Mouse (Mus musculus): ENCODE measurements around the gene Imp3. TPM values are rescaled to one million over a fixed set of nuclear protein-coding genes. Genes with fewer than 3 reads are reported as not detected.
"Not testable (repeated sequence)": the region's sequence is repeated elsewhere in the genome, so short reads cannot be mapped to it uniquely, and the experiment has no call there.

The Imp3 gene
- polyA plus RNA-seq, 1 experiment from 2014 or later, result 90.8 TPM

DNA sequence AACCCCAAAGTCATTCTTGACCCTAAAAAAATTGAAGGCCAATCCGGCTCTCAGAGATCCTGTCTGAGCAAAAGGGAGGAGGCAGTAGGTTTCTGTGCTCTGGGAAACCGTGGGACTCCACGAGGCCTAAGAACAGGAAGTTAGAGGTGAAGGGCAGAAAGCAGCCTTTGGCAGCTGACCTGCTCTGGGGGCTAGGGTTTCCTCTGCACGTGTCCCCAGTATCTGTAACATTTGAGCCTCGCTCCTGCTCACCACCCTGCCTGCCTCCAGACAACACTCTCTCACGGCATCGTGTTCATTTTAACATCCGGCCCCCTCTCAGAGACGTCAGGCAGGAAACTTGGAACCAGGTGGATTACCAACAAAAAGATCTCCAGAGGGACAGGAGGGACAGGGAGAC lies 36.7 kb upstream of the Imp3 start:
- H3K9me3 ChIP-seq (replicated peaks), result no peaks in the 10 kb centered on the region
- H3K4me3 ChIP-seq (replicated peaks), result no peak overlapping the region
- no peaks in the 10 kb centered on the region for H3K27me3 ChIP-seq
- ATAC-seq (replicated peaks; ENCODE audit: low FRiP score), result no peak
- peaks cover 4% of the 10 kb centered on the region; the same call in 1 of the 2 replicates for H3K36me3 ChIP-seq
- no peak overlapping the region for H3K4me2 ChIP-seq
- no peak overlapping the region for H3K9ac ChIP-seq
- peaks cover 22% of the 10 kb centered on the region for H3K4me1 ChIP-seq
- H3K27ac ChIP-seq, result peak overlapping the region; percentile 37; the same call in 1 of the 2 replicates
- WGBS, result 21% methylated on average over 9 of the region's 9 CpGs

GRCm38 (mm10) chr9:56901187-56901586 lies 36.1 kb upstream of the Imp3 start:
- Histone ChIP-seq H3K9ac (no peak overlapping the region), H3K4me3 (replicated peaks) (no peak overlapping the region), H3K4me2 (no peak overlapping the region), H3K27me3 (no peaks in the 10 kb centered on the region), H3K36me3 (peaks cover 4% of the 10 kb centered on the region; the same call in 1 of the 2 replicates), H3K9me3 (replicated peaks) (no peaks in the 10 kb centered on the region), H3K27ac (peak overlapping the region; percentile 37; the same call in 1 of the 2 replicates), H3K4me1 (peaks cover 22% of the 10 kb centered on the region)
- no peak for ATAC-seq (replicated peaks; ENCODE audit: low FRiP score)
- 59% methylated on average over 8 of the region's 8 CpGs for WGBS

- Histone ChIP-seq H3K4me2 (no peak overlapping the region), H3K27ac (no peak overlapping the region), H3K9ac (no peak overlapping the region), H3K4me1 (peaks cover 20% of the 10 kb centered on the region), H3K9me3 (replicated peaks) (no peaks in the 10 kb centered on the region), H3K4me3 (replicated peaks) (no peak overlapping the region), H3K27me3 (no peaks in the 10 kb centered on the region), H3K36me3 (no peaks in the 10 kb centered on the region)
- WGBS, result 83% methylated on average over 3 of the region's 3 CpGs
- ATAC-seq (replicated peaks; ENCODE audit: low FRiP score), result no peak
These were observed 33.6 kb upstream of the Imp3 start for GRCm38 (mm10) chr9:56903662-56904061.

DNA sequence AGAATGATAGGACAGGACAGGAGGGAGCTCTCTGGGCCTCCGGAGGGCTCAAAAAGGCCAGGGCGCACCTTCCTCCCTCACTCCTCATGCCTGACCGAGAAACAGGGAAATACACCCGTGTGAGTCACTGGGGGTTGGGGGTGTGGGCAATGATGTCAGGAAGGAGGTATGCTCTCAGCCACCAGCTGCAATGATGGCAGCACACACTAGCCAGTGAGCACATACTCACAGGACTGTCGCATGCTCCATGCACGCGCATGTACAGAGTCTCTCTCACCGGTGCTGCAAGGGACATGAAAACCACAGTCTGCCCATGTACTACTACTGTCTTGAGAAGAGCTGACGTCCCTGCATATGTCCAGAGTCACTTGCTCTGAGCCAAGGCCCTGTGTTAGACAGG lies 29.7 kb upstream of the Imp3 start:
- no peak for ATAC-seq (replicated peaks; ENCODE audit: low FRiP score)
- Histone ChIP-seq H3K36me3 (no peaks in the 10 kb centered on the region), H3K4me3 (replicated peaks) (no peak overlapping the region), H3K27ac (no peak overlapping the region), H3K4me2 (no peak overlapping the region), H3K9me3 (replicated peaks) (no peaks in the 10 kb centered on the region), H3K4me1 (no peaks in the 10 kb centered on the region), H3K27me3 (no peaks in the 10 kb centered on the region), H3K9ac (no peak overlapping the region)
- 78% methylated on average over 9 of the region's 9 CpGs for WGBS

DNA sequence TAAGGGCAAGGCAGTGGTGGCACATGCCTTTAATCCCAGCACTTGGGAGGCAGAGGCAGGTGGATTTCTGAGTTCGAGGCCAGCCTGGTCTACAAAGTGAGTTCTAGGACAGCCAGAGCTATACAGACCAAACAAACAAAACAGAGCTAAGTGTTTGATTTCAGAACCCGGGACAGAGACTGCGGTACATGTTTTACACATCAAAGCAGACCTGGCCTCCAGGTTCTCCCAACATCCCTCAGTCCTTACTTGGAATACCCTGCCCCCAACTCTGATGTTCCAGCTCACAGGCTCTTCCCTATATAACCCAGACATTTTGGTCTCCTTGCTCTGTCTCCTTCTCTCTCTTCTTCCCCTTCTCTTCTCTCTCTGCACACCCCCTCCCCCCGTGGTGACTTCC lies 27.3 kb upstream of the Imp3 start:
- H3K9me3 ChIP-seq (replicated peaks); H3K27me3 ChIP-seq; H3K4me1 ChIP-seq; H3K36me3 ChIP-seq; ATAC-seq (replicated peaks; ENCODE audit: low FRiP score); H3K27ac ChIP-seq; H3K9ac ChIP-seq; H3K4me2 ChIP-seq; H3K4me3 ChIP-seq (replicated peaks): not testable (repeated sequence)
- 48% methylated on average over 4 of the region's 4 CpGs for WGBS

GRCm38 (mm10) chr9:56911017-56911416 lies 26.3 kb upstream of the Imp3 start:
- H3K27me3 ChIP-seq, result no peaks in the 10 kb centered on the region
- no peak overlapping the region for H3K27ac ChIP-seq
- H3K4me2 ChIP-seq, result no peak overlapping the region
- peaks cover 12% of the 10 kb centered on the region for H3K36me3 ChIP-seq
- WGBS, result 70% methylated on average over 1 of the region's 1 CpGs
- H3K9ac ChIP-seq, result no peak overlapping the region
- no peak overlapping the region for H3K4me3 ChIP-seq (replicated peaks)
- ATAC-seq (replicated peaks; ENCODE audit: low FRiP score), result no peak
- no peaks in the 10 kb centered on the region for H3K4me1 ChIP-seq
- H3K9me3 ChIP-seq (replicated peaks), result no peaks in the 10 kb centered on the region

- Histone ChIP-seq H3K27ac (no peak overlapping the region), H3K4me2 (no peak overlapping the region), H3K36me3 (peaks cover 38% of the 10 kb centered on the region), H3K4me3 (replicated peaks) (no peak overlapping the region), H3K9ac (no peak overlapping the region), H3K9me3 (replicated peaks) (no peaks in the 10 kb centered on the region), H3K27me3 (no peaks in the 10 kb centered on the region), H3K4me1 (no peaks in the 10 kb centered on the region)
- ATAC-seq (replicated peaks; ENCODE audit: low FRiP score), result no peak
- WGBS, result 86% methylated on average over 9 of the region's 9 CpGs
These were observed 23.3 kb upstream of the Imp3 start for GRCm38 (mm10) chr9:56913991-56914390.

GRCm38 (mm10) chr9:56915116-56915515 lies 22.2 kb upstream of the Imp3 start:
- Histone ChIP-seq H3K36me3 (peaks cover 48% of the 10 kb centered on the region), H3K9ac (no peak overlapping the region), H3K4me3 (replicated peaks) (no peak overlapping the region), H3K27ac (no peak overlapping the region), H3K4me2 (no peak overlapping the region), H3K27me3 (no peaks in the 10 kb centered on the region), H3K4me1 (no peaks in the 10 kb centered on the region), H3K9me3 (replicated peaks) (no peaks in the 10 kb centered on the region)
- 95% methylated on average over 1 of the region's 1 CpGs for WGBS
- ATAC-seq (replicated peaks; ENCODE audit: low FRiP score), result no peak

- no peak overlapping the region for H3K4me3 ChIP-seq (replicated peaks)
- H3K4me2 ChIP-seq, result no peak overlapping the region
- ATAC-seq (replicated peaks; ENCODE audit: low FRiP score), result no peak
- H3K27ac ChIP-seq, result no peak overlapping the region
- no peaks in the 10 kb centered on the region for H3K9me3 ChIP-seq (replicated peaks)
- no peaks in the 10 kb centered on the region for H3K27me3 ChIP-seq
- no peaks in the 10 kb centered on the region for H3K4me1 ChIP-seq
- 75% methylated on average over 5 of the region's 5 CpGs for WGBS
- H3K36me3 ChIP-seq, result peaks cover 52% of the 10 kb centered on the region
- H3K9ac ChIP-seq, result no peak overlapping the region
These were observed 21.4 kb upstream of the Imp3 start for GRCm38 (mm10) chr9:56915695-56916410.

GRCm38 (mm10) chr9:56917131-56917530 lies 20.1 kb upstream of the Imp3 start:
- H3K9me3 ChIP-seq (replicated peaks), result no peaks in the 10 kb centered on the region
- no peak overlapping the region for H3K9ac ChIP-seq
- H3K4me1 ChIP-seq, result no peaks in the 10 kb centered on the region
- no peak overlapping the region for H3K4me2 ChIP-seq
- ATAC-seq (replicated peaks; ENCODE audit: low FRiP score), result no peak
- no peak overlapping the region for H3K27ac ChIP-seq
- peaks cover 64% of the 10 kb centered on the region for H3K36me3 ChIP-seq
- H3K4me3 ChIP-seq (replicated peaks), result no peak overlapping the region
- WGBS, result 58% methylated on average over 2 of the region's 2 CpGs
- H3K27me3 ChIP-seq, result no peaks in the 10 kb centered on the region

GRCm38 (mm10) chr9:56918466-56918865 lies 18.8 kb upstream of the Imp3 start:
- Histone ChIP-seq H3K27me3 (no peaks in the 10 kb centered on the region), H3K27ac (no peak overlapping the region), H3K36me3 (peaks cover 75% of the 10 kb centered on the region), H3K4me1 (peaks cover 8% of the 10 kb centered on the region), H3K9me3 (replicated peaks) (no peaks in the 10 kb centered on the region), H3K9ac (no peak overlapping the region), H3K4me3 (replicated peaks) (no peak overlapping the region), H3K4me2 (no peak overlapping the region)
- WGBS, result 94% methylated on average over 13 of the region's 13 CpGs
- ATAC-seq (replicated peaks; ENCODE audit: low FRiP score), result no peak

GRCm38 (mm10) chr9:56922746-56923145 lies 14.5 kb upstream of the Imp3 start:
- Histone ChIP-seq H3K27me3 (no peaks in the 10 kb centered on the region), H3K36me3 (peaks cover 55% of the 10 kb centered on the region), H3K4me2 (peak overlapping the region; percentile 93), H3K4me3 (replicated peaks) (no peak overlapping the region), H3K9me3 (replicated peaks) (no peaks in the 10 kb centered on the region), H3K27ac (no peak overlapping the region), H3K4me1 (peaks cover 45% of the 10 kb centered on the region), H3K9ac (0 out of 2 replicates have a peak overlapping the region, but pooled peaks have one; percentile 33)
- WGBS, result 86% methylated on average over 4 of the region's 4 CpGs
- no peak for ATAC-seq (replicated peaks; ENCODE audit: low FRiP score)

Measured in kidney, embryonic 15.5 days (tissue).